12 mouse cellular contexts compared by ENCODE assay signal in genomic region chr9:77429230-77430015, GRCm38 (mm10).
DNase-seq lines count a peak whose midpoint lies in the region; ATAC-seq and TF ChIP-seq lines count a peak whose summit lies in the region.
"Had no signal": no experiment of that assay in that cellular context is flagged by ENCODE, and none has a peak within 500 bp of the region (broad histone marks: within the 10 kb centered on the region; RNA-seq: fewer than 3 reads in every experiment).

No protein-coding gene starts in this region.

- H3K4me3 ChIP-seq in intestine, postnatal 0 days (ENCODE audit: low read depth, low read length) = no peak overlapping the region
- no peak overlapping the region for H3K4me3 ChIP-seq in intestine, embryonic 15.5 days (replicated peaks)
- H3K4me3 ChIP-seq in heart, embryonic 12.5 days = no peak overlapping the region
- H3K4me3 ChIP-seq: hindbrain, embryonic 15.5 days; limb, embryonic 15.5 days had no signal

- ATAC-seq in intestine, postnatal 0 days = 0 out of 2 replicates have a peak, but pooled peaks have one; percentile 48
- ATAC-seq in intestine, embryonic 15.5 days = no peak
- peak; percentile 34 for ATAC-seq in common myeloid progenitor, adult 5-6 weeks (replicated peaks; ENCODE audit: low read depth, poor library complexity, severe bottlenecking)
- peak; percentile 52 for ATAC-seq in heart, embryonic 12.5 days (ENCODE audit: insufficient number of reproducible peaks, low FRiP score)
- ATAC-seq in erythroid progenitor cell, adult 5-6 weeks (replicated peaks; ENCODE audit: low FRiP score, poor library complexity, severe bottlenecking) = no peak

- H3K9ac ChIP-seq in intestine, postnatal 0 days (ENCODE audit: low read depth, low read length) = no peak overlapping the region
- H3K9ac ChIP-seq in intestine, embryonic 15.5 days = no peak overlapping the region
- no peak overlapping the region for H3K9ac ChIP-seq in heart, embryonic 12.5 days
- H3K9ac ChIP-seq: hindbrain, embryonic 15.5 days; limb, embryonic 15.5 days had no signal

- no peaks in the 10 kb centered on the region for H3K27me3 ChIP-seq in intestine, postnatal 0 days (replicated peaks; ENCODE audit: control insufficient read depth, insufficient read depth, low read length)
- no peaks in the 10 kb centered on the region for H3K27me3 ChIP-seq in intestine, embryonic 15.5 days (replicated peaks)
- no peaks in the 10 kb centered on the region for H3K27me3 ChIP-seq in heart, embryonic 12.5 days (replicated peaks)
- H3K27me3 ChIP-seq: hindbrain, embryonic 15.5 days; limb, embryonic 15.5 days had no signal

- H3K27ac ChIP-seq in intestine, postnatal 0 days (ENCODE audit: low read depth, low read length) = no peak overlapping the region
- H3K27ac ChIP-seq in intestine, embryonic 15.5 days = no peak overlapping the region
- peak overlapping the region; percentile 91 for H3K27ac ChIP-seq in heart, embryonic 12.5 days (ENCODE audit: poor library complexity, severe bottlenecking)
- H3K27ac ChIP-seq: hindbrain, embryonic 15.5 days had no signal

- WGBS in intestine, postnatal 0 days = 52% methylated on average over 11 of the region's 11 CpGs
- WGBS in intestine, embryonic 15.5 days = 64% methylated on average over 11 of the region's 11 CpGs
- 46% methylated on average over 11 of the region's 11 CpGs for WGBS in heart, embryonic 12.5 days

- peaks cover 12% of the 10 kb centered on the region for H3K36me3 ChIP-seq in intestine, postnatal 0 days (ENCODE audit: control insufficient read depth, insufficient read depth)
- H3K36me3 ChIP-seq in intestine, embryonic 15.5 days = no peaks in the 10 kb centered on the region
- H3K36me3 ChIP-seq in heart, embryonic 12.5 days = peaks cover 16% of the 10 kb centered on the region
- H3K36me3 ChIP-seq: hindbrain, embryonic 15.5 days had no signal

- peaks cover 15% of the 10 kb centered on the region for H3K4me1 ChIP-seq in intestine, postnatal 0 days (replicated peaks; ENCODE audit: control insufficient read depth, insufficient read depth, low read length)
- H3K4me1 ChIP-seq in intestine, embryonic 15.5 days (replicated peaks) = peaks cover 14% of the 10 kb centered on the region
- H3K4me1 ChIP-seq in heart, embryonic 12.5 days (replicated peaks) = peaks cover 42% of the 10 kb centered on the region

- no peak overlapping the region for H3K4me2 ChIP-seq in intestine, postnatal 0 days (replicated peaks; ENCODE audit: low read depth)
- H3K4me2 ChIP-seq in intestine, embryonic 15.5 days (replicated peaks) = no peak overlapping the region
- H3K4me2 ChIP-seq in heart, embryonic 12.5 days = no peak overlapping the region
- H3K4me2 ChIP-seq: hindbrain, embryonic 15.5 days; limb, embryonic 15.5 days had no signal

- peak; percentile 38 for DNase-seq in lung, postnatal 10 days
- no peak for DNase-seq in spleen, postnatal 14 days (ENCODE audit: low spot score in 2 of 2)
- DNase-seq: cerebellum, postnatal 36 days; right cerebral cortex, postnatal 14 days; thymus, postnatal 25 days had no signal

- no peaks in the 10 kb centered on the region for H3K9me3 ChIP-seq in intestine, postnatal 0 days (ENCODE audit: control insufficient read depth)
- no peaks in the 10 kb centered on the region for H3K9me3 ChIP-seq in intestine, embryonic 15.5 days
- no peaks in the 10 kb centered on the region for H3K9me3 ChIP-seq in heart, embryonic 12.5 days (replicated peaks)
- H3K9me3 ChIP-seq: hindbrain, embryonic 15.5 days; limb, embryonic 15.5 days had no signal

- TF ChIP-seq CTCF in intestine, postnatal 0 days (IDR thresholded peaks at IDR 0.05; ENCODE audit: low read depth) = no peak

Comparison
In these comparisons a context has a peak if more than half of its experiments do, and no peak if none do; other contexts are left out.
1. ATAC-seq: peak in intestine, postnatal 0 days (single experiment), common myeloid progenitor, adult 5-6 weeks (single experiment) and heart, embryonic 12.5 days (single experiment); none in intestine, embryonic 15.5 days (single experiment) and erythroid progenitor cell, adult 5-6 weeks (single experiment).